Mouse (Mus musculus) midbrain, embryonic 10.5 days (tissue): Measurements from ENCODE around the gene Gigyf2. TPM values are rescaled to one million over a fixed set of nuclear protein-coding genes. Genes with fewer than 3 reads are reported as not detected.
"Not testable (repeated sequence)": the region's sequence is repeated elsewhere in the genome, so short reads cannot be mapped to it uniquely, and the experiment has no call there.

Experiments used
- DNase-seq: peaks from one replicate; pipeline ENCODE4 v3.0.0-alpha.2; 2017; ENCODE audit warnings: low spot score
- H3K27ac ChIP-seq: fragments of 300-500 bp; sonication (generic); replicated peaks from 2 replicates; pipeline ENCODE4 v1.5.1; 2016; ENCODE audit warnings: mild to moderate bottlenecking
- H3K27me3 ChIP-seq: fragments of 300-500 bp; sonication (generic); 2 replicates; pipeline ENCODE4 v1.6.1; 2016; ENCODE audit warnings: low read depth, mild to moderate bottlenecking; ENCODE audit not compliant: poor library complexity, severe bottlenecking
- H3K36me3 ChIP-seq: fragments of 300-500 bp; sonication (generic); 2 replicates; pipeline ENCODE4 v1.6.1; 2016; ENCODE audit warnings: mild to moderate bottlenecking, moderate library complexity
- H3K4me1 ChIP-seq: fragments of 300-500 bp; sonication (generic); 2 replicates; pipeline ENCODE4 v1.6.1; 2016
- H3K4me3 ChIP-seq: fragments of 300-500 bp; sonication (generic); 2 replicates; pipeline ENCODE4 v1.5.1; 2016; ENCODE audit warnings: mild to moderate bottlenecking, moderate library complexity
- H3K9me3 ChIP-seq: fragments of 300-500 bp; sonication (generic); replicated peaks from 2 replicates; pipeline ENCODE4 v1.6.1; 2016; ENCODE audit warnings: mild to moderate bottlenecking
- WGBS: fragments of 180-500 bp; shearing (Covaris S2); methylation state at CpG from one replicate; pipeline ENCODE4 v1.1.7; 2016; 5-methylcytosine and 5-hydroxymethylcytosine counted together
- polyA plus RNA-seq: library from polyadenylated mRNA; unstranded; fragments of >200 nt; fragmentation: Nextera tagmentation; extraction: Ambion mirVana; gene quantifications from 2 replicates; pipeline ENCODE4 v1.2.1, GENCODE M21; 2016

Gigyf2 gene
- polyA plus RNA-seq, 1 experiment from 2014 or later = 49.1 TPM

GRCm38 (mm10) chr1:87406012-87406411, 79.2 kb downstream of the Gigyf2 start:
- Histone ChIP-seq H3K9me3 (no peaks in the 10 kb centered on the region), H3K4me3 (no peak overlapping the region), H3K4me1 (no peaks in the 10 kb centered on the region), H3K36me3 (peaks cover 73% of the 10 kb centered on the region), H3K27ac (no peak overlapping the region), H3K27me3 (no peaks in the 10 kb centered on the region)
- DNase-seq = no peak

GRCm38 (mm10) chr1:87409380-87409779, 82.6 kb downstream of the Gigyf2 start:
- no peaks in the 10 kb centered on the region for H3K4me1 ChIP-seq
- no peaks in the 10 kb centered on the region for H3K9me3 ChIP-seq
- H3K27me3 ChIP-seq = no peaks in the 10 kb centered on the region
- H3K27ac ChIP-seq = no peak overlapping the region
- 94% methylated on average over 4 of the region's 4 CpGs for WGBS
- H3K4me3 ChIP-seq = no peak overlapping the region
- peaks cover 94% of the 10 kb centered on the region for H3K36me3 ChIP-seq
- DNase-seq = no peak

GRCm38 (mm10) chr1:87418733-87419132, 91.9 kb downstream of the Gigyf2 start:
- no peak overlapping the region for H3K27ac ChIP-seq
- H3K36me3 ChIP-seq = peaks cover 62% of the 10 kb centered on the region
- H3K4me3 ChIP-seq = no peak overlapping the region
- 97% methylated on average over 4 of the region's 4 CpGs for WGBS
- no peaks in the 10 kb centered on the region for H3K27me3 ChIP-seq
- H3K9me3 ChIP-seq = no peaks in the 10 kb centered on the region
- no peaks in the 10 kb centered on the region for H3K4me1 ChIP-seq
- no peak for DNase-seq

- Histone ChIP-seq H3K9me3 (no peaks in the 10 kb centered on the region), H3K27ac (no peak overlapping the region), H3K4me1 (no peaks in the 10 kb centered on the region), H3K27me3 (no peaks in the 10 kb centered on the region), H3K36me3 (peaks cover 93% of the 10 kb centered on the region), H3K4me3 (no peak overlapping the region)
- 92% methylated on average over 2 of the region's 2 CpGs for WGBS
- no peak for DNase-seq
Measured at GRCm38 (mm10) chr1:87435125-87435524, 108.3 kb downstream of the Gigyf2 start.

- Histone ChIP-seq H3K27me3 (no peaks in the 10 kb centered on the region), H3K27ac (no peak overlapping the region), H3K4me3 (no peak overlapping the region), H3K36me3 (peaks cover 93% of the 10 kb centered on the region), H3K9me3 (no peaks in the 10 kb centered on the region), H3K4me1 (no peaks in the 10 kb centered on the region)
- DNase-seq = no peak
- WGBS = 92% methylated on average over 6 of the region's 6 CpGs
Measured at GRCm38 (mm10) chr1:87436583-87436982, 109.8 kb downstream of the Gigyf2 start.

- WGBS = 50% methylated on average over 5 of the region's 5 CpGs
- no peaks in the 10 kb centered on the region for H3K27me3 ChIP-seq
- DNase-seq = peak; percentile 49
- H3K9me3 ChIP-seq = no peaks in the 10 kb centered on the region
- peaks cover 79% of the 10 kb centered on the region for H3K36me3 ChIP-seq
- no peak overlapping the region for H3K4me3 ChIP-seq
- no peaks in the 10 kb centered on the region for H3K4me1 ChIP-seq
- no peak overlapping the region for H3K27ac ChIP-seq
Measured at GRCm38 (mm10) chr1:87447183-87448104, 120.6 kb downstream of the Gigyf2 start.

GRCm38 (mm10) chr1:87449432-87449831, 122.6 kb downstream of the Gigyf2 start:
- Histone ChIP-seq H3K4me3 (no peak overlapping the region), H3K4me1 (no peaks in the 10 kb centered on the region), H3K36me3 (peaks cover 59% of the 10 kb centered on the region), H3K9me3 (no peaks in the 10 kb centered on the region), H3K27ac (no peak overlapping the region), H3K27me3 (no peaks in the 10 kb centered on the region)
- no peak for DNase-seq
- 89% methylated on average over 4 of the region's 4 CpGs for WGBS

- H3K36me3 ChIP-seq = no peaks in the 10 kb centered on the region
- H3K27ac ChIP-seq = no peak overlapping the region
- WGBS = 100% methylated on average over 1 of the region's 1 CpGs
- peaks cover 6% of the 10 kb centered on the region; the same call in 1 of the 2 replicates for H3K9me3 ChIP-seq
- no peaks in the 10 kb centered on the region for H3K4me1 ChIP-seq
- H3K27me3 ChIP-seq = no peaks in the 10 kb centered on the region
- DNase-seq = no peak
- H3K4me3 ChIP-seq = no peak overlapping the region
Measured at GRCm38 (mm10) chr1:87456425-87456824, 129.6 kb downstream of the Gigyf2 start.

GRCm38 (mm10) chr1:87458045-87458444, 131.2 kb downstream of the Gigyf2 start:
- Histone ChIP-seq H3K36me3 (no peaks in the 10 kb centered on the region), H3K27ac (no peak overlapping the region), H3K27me3 (no peaks in the 10 kb centered on the region), H3K9me3 (peaks cover 6% of the 10 kb centered on the region; the same call in 1 of the 2 replicates), H3K4me1 (no peaks in the 10 kb centered on the region), H3K4me3 (no peak overlapping the region)
- DNase-seq = no peak
- 95% methylated on average over 4 of the region's 4 CpGs for WGBS

GRCm38 (mm10) chr1:87459856-87460255, 133.1 kb downstream of the Gigyf2 start:
- WGBS = 97% methylated on average over 7 of the region's 7 CpGs
- H3K36me3 ChIP-seq, H3K9me3 ChIP-seq, H3K27ac ChIP-seq, H3K27me3 ChIP-seq, H3K4me3 ChIP-seq, DNase-seq, H3K4me1 ChIP-seq: not testable (repeated sequence)

GRCm38 (mm10) chr1:87467469-87467868, 140.7 kb downstream of the Gigyf2 start:
- no peak overlapping the region for H3K27ac ChIP-seq
- H3K4me1 ChIP-seq = no peaks in the 10 kb centered on the region
- no peak for DNase-seq
- H3K9me3 ChIP-seq = no peaks in the 10 kb centered on the region
- 88% methylated on average over 9 of the region's 9 CpGs for WGBS
- H3K27me3 ChIP-seq = no peaks in the 10 kb centered on the region
- no peak overlapping the region for H3K4me3 ChIP-seq
- H3K36me3 ChIP-seq = no peaks in the 10 kb centered on the region

- H3K36me3 ChIP-seq = no peaks in the 10 kb centered on the region
- no peaks in the 10 kb centered on the region for H3K27me3 ChIP-seq
- no peak overlapping the region for H3K4me3 ChIP-seq
- no peak for DNase-seq
- no peak overlapping the region for H3K27ac ChIP-seq
- no peaks in the 10 kb centered on the region for H3K4me1 ChIP-seq
- 80% methylated on average over 6 of the region's 6 CpGs for WGBS
- H3K9me3 ChIP-seq = no peaks in the 10 kb centered on the region
Measured at GRCm38 (mm10) chr1:87468321-87468720, 141.5 kb downstream of the Gigyf2 start.

- not testable (repeated sequence) for H3K27ac ChIP-seq, H3K9me3 ChIP-seq, H3K4me3 ChIP-seq, H3K4me1 ChIP-seq, DNase-seq, H3K36me3 ChIP-seq
- WGBS = 43% methylated on average over 9 of the region's 10 CpGs
- H3K27me3 ChIP-seq = peaks cover 13% of the 10 kb centered on the region
Measured at GRCm38 (mm10) chr1:87469971-87470370, 143.2 kb downstream of the Gigyf2 start, which contains the start of gene Snorc. TSS of gene Snorc (plus strand) at chr1:87470271.
